Mouse (Mus musculus) forebrain, embryonic 10.5 days (tissue): ENCODE results near the gene Limd2. TPM values are rescaled to one million over a fixed set of nuclear protein-coding genes. Genes with fewer than 3 reads are reported as not detected.

ENCODE experiments used
- DNase-seq: peaks from one replicate; pipeline ENCODE4 v3.0.0-alpha.2; 2017; ENCODE audit warnings: low spot score; ENCODE audit errors: extremely low spot score
- H3K27ac ChIP-seq: fragments of 300-500 bp; sonication (generic); 2 replicates; pipeline ENCODE4 v1.5.1; 2016; ENCODE audit warnings: mild to moderate bottlenecking
- H3K27me3 ChIP-seq: fragments of 300-500 bp; sonication (generic); 2 replicates; pipeline ENCODE4 v1.6.1; 2016; ENCODE audit warnings: mild to moderate bottlenecking; ENCODE audit not compliant: poor library complexity, severe bottlenecking
- H3K36me3 ChIP-seq: fragments of 300-500 bp; sonication (generic); replicated peaks from 2 replicates; pipeline ENCODE4 v1.6.1; 2016; ENCODE audit warnings: mild to moderate bottlenecking, moderate library complexity
- H3K4me1 ChIP-seq: fragments of 300-500 bp; sonication (generic); 2 replicates; pipeline ENCODE4 v1.6.1; 2016
- H3K4me3 ChIP-seq: fragments of 300-500 bp; sonication (generic); 2 replicates; pipeline ENCODE4 v1.5.1; 2016; ENCODE audit warnings: mild to moderate bottlenecking, moderate library complexity
- H3K9me3 ChIP-seq: fragments of 300-500 bp; sonication (generic); 2 replicates; pipeline ENCODE4 v1.6.1; 2016; ENCODE audit warnings: mild to moderate bottlenecking, moderate library complexity
- WGBS: fragments of 180-500 bp; shearing (Covaris S2); methylation state at CpG from one replicate; pipeline ENCODE4 v1.1.7; 2016; 5-methylcytosine and 5-hydroxymethylcytosine counted together
- polyA plus RNA-seq: library from polyadenylated mRNA; unstranded; fragments of >200 nt; fragmentation: Nextera tagmentation; extraction: Ambion mirVana; gene quantifications from 2 replicates; pipeline ENCODE4 v1.2.1, GENCODE M21; 2016

Limd2 gene
- polyA plus RNA-seq, 1 experiment from 2014 or later = 375 TPM

DNA sequence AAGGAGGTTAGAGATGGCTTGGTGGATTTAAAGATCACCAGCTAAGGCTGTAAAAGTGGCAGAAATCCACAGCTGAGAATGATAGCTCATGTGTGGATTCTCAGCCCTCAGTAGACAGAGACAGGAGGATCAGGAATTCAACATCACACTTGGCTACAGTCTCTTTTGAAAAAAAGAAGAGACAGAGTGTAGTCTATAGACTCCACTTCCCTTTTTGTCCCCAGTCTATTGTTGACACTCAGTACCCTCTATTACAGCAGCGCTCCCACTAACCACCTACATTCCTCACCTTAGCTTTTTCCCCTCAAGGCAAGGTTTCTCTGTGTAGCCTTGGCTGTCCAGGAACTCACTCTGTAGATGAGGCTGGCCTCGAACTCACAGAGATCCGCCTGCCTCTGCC, 31.1 kb upstream of the Limd2 start:
- 95% methylated on average over 3 of the region's 3 CpGs for WGBS
- Histone ChIP-seq H3K27ac (no peak overlapping the region), H3K9me3 (no peaks in the 10 kb centered on the region), H3K4me3 (no peak overlapping the region; the same call in 1 of the 2 replicates), H3K27me3 (no peaks in the 10 kb centered on the region), H3K4me1 (peaks cover 21% of the 10 kb centered on the region), H3K36me3 (peaks cover 8% of the 10 kb centered on the region)
- DNase-seq = no peak

DNA sequence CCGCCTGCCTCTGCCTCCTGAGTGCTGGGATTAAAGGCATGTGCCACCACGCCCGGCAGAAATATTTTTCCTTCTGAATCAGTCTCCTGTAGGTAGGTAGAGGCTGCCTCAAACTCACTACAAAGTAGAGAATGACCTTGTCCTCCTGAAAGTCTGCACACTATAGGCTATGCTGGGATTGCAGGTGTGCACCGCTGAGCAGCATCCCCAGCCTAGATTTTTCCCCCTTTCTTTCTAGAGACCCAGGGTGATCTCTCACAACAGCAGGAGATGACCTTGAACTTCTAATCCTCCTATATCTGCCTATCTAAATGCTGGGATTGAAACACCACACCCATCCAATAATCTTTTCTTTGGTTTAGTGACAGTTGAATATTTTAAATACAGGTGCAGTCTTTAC, 26.7 kb upstream of the Limd2 start:
- Histone ChIP-seq H3K4me1 (peaks cover 5% of the 10 kb centered on the region), H3K27me3 (no peaks in the 10 kb centered on the region), H3K4me3 (no peak overlapping the region), H3K27ac (no peak overlapping the region), H3K9me3 (no peaks in the 10 kb centered on the region), H3K36me3 (peaks cover 25% of the 10 kb centered on the region)
- 92% methylated on average over 4 of the region's 4 CpGs for WGBS
- DNase-seq = no peak

DNA sequence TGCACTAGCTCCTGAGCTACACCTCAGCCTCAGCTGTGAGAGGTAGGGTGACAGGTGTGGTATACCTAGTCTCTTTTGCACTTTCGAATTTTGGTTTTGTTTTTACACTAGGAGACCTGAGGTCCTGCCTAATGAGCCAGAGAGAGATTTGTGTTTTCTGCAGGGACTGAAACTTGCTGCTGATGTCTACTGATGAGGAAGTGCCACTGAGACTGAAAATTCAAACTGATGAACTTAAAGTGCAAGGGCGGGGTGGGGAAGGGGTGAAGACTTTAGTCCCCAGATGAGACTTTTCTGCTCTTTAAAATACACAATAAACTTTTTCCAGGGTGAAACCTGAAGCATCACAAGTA, 19.8 kb upstream of the Limd2 start:
- 86% methylated on average over 2 of the region's 2 CpGs for WGBS

DNA sequence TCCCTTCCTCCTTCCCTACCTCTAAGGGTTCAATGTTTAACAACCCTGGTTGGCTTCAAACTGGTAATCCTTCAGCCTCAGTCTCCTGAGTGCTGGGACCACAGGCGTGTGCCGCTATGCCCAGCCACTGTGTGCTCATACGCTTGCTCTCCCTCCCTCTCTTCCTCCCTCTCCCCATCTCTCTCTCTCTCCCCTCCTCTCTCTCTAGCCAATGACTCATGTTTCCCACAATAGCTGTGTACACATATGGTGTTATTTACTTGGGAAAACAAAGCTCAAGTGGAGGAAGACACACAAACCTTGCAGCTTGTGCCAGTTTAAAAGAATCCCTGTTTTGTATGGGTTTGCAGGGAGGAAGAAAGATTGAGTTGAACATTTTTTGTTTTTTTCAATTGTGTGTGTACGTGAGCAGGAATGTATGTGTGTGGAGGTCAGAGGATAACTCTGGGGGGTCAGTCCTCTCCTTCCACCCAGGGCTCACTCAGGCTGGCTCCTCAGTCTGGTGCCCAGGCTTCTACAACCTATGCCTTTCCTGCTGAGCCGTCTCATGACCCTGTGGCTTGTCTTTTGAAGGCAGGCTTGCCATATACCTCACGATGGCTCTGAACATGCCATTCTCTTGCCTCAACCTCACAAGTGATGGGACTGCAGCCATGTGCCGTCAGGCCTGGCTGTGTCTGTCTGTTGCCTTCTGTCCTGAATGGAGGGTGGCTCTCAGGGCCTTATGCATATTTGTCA, 19.2 kb upstream of the Limd2 start:
- no peak overlapping the region for H3K4me3 ChIP-seq
- WGBS = 63% methylated on average over 7 of the region's 7 CpGs
- 0 out of 2 replicates have a peak, but pooled peaks cover 4% of the 10 kb centered on the region for H3K4me1 ChIP-seq
- peaks cover 25% of the 10 kb centered on the region for H3K36me3 ChIP-seq
- no peak overlapping the region for H3K27ac ChIP-seq
- DNase-seq = no peak
- H3K27me3 ChIP-seq = no peaks in the 10 kb centered on the region
- no peaks in the 10 kb centered on the region for H3K9me3 ChIP-seq

More for the DNA sequence above, 19.8 kb upstream of the Limd2 start:
- no peak overlapping the region for H3K27ac ChIP-seq
- 0 out of 2 replicates have a peak, but pooled peaks cover 4% of the 10 kb centered on the region for H3K4me1 ChIP-seq
- no peaks in the 10 kb centered on the region for H3K27me3 ChIP-seq
- no peak for DNase-seq
- no peaks in the 10 kb centered on the region for H3K9me3 ChIP-seq
- H3K36me3 ChIP-seq = peaks cover 29% of the 10 kb centered on the region
- no peak overlapping the region for H3K4me3 ChIP-seq

DNA sequence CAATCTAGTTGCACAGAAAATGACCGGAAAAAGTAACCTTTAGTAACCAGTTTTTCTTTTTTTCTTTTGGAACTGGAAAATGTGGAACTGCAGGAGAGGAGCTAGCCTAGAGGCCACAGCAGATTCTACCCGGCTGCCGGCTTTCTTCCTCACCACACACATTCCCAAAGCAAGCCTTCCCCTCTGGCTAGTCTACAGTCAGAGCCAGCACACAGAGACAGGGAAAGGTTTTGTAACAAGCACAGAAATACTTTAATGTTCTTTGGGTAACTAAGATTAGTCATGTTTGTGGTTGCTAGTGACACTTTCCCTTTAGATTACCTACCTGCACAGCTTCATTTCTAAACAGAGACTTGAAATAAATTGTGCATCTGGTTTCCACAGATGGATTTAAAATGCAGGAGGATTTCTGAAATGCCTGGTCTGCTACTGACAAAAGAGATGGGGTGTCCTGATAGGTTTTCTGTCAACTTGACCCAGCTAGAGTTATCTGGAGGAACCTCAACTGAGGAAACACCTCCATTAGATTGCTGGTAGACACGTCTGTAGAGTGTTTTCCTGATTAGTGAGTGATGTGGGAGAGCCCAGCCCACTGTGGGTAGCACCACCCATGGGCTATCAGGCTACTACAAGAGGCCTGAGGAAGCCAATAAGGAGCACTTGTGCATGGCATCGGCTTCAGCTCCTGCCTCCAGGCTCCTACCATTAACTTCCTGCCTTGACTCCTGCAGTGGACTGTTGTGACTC, 17.5 kb upstream of the Limd2 start:
- H3K9me3 ChIP-seq = no peaks in the 10 kb centered on the region
- DNase-seq = no peak
- H3K4me1 ChIP-seq = 0 out of 2 replicates have a peak, but pooled peaks cover 4% of the 10 kb centered on the region
- H3K36me3 ChIP-seq = peaks cover 20% of the 10 kb centered on the region
- no peak overlapping the region for H3K4me3 ChIP-seq
- no peak overlapping the region for H3K27ac ChIP-seq
- H3K27me3 ChIP-seq = no peaks in the 10 kb centered on the region
- 82% methylated on average over 5 of the region's 5 CpGs for WGBS

DNA sequence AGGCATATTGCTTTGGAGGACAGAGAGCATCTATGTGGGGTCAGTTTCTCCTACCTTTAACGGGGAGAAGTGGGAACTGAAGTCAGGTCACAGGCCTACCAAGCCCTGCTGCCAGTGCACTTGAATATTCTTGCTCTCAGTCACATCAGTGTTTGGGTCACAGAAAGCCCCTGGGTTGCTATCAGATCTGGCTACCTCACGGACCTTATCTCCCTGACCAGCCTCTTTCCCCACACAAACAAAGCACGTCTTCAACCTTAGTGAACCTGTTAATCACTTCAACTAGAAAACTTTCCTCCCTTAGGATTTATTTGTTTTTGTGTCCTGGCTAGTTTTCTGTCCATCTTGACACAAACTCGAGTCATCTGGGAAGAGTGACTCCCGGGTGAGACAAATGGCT, 15.7 kb upstream of the Limd2 start:
- no peaks in the 10 kb centered on the region for H3K27me3 ChIP-seq
- WGBS = 87% methylated on average over 5 of the region's 5 CpGs
- no peak overlapping the region for H3K4me3 ChIP-seq
- H3K9me3 ChIP-seq = no peaks in the 10 kb centered on the region
- 0 out of 2 replicates have a peak, but pooled peaks cover 4% of the 10 kb centered on the region for H3K4me1 ChIP-seq
- no peak for DNase-seq
- H3K36me3 ChIP-seq = peaks cover 23% of the 10 kb centered on the region
- no peak overlapping the region for H3K27ac ChIP-seq

DNA sequence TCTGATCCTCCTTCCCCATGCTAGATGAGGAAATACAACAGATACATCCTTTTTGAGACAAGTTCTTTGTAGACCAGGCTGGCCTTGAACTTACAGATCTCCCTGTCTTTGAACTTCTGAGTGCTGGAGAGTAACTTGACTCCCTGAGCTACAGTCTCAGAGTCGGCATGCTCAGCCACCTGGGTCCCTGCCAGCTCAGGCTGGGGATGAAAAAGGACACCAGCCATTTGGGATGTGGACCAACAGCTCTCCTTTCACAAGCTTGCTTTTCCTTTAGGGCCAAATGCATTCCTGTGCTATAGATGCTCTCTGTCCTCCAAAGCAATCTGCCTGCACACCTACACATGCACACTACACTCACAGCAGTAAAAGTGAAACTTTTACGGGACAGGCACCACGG, 14.4 kb upstream of the Limd2 start:
- H3K27ac ChIP-seq = no peak overlapping the region
- H3K4me1 ChIP-seq = 0 out of 2 replicates have a peak, but pooled peaks cover 4% of the 10 kb centered on the region
- H3K4me3 ChIP-seq = no peak overlapping the region
- H3K9me3 ChIP-seq = no peaks in the 10 kb centered on the region
- 78% methylated on average over 3 of the region's 3 CpGs for WGBS
- no peaks in the 10 kb centered on the region for H3K27me3 ChIP-seq
- no peak for DNase-seq
- peaks cover 29% of the 10 kb centered on the region for H3K36me3 ChIP-seq

DNA sequence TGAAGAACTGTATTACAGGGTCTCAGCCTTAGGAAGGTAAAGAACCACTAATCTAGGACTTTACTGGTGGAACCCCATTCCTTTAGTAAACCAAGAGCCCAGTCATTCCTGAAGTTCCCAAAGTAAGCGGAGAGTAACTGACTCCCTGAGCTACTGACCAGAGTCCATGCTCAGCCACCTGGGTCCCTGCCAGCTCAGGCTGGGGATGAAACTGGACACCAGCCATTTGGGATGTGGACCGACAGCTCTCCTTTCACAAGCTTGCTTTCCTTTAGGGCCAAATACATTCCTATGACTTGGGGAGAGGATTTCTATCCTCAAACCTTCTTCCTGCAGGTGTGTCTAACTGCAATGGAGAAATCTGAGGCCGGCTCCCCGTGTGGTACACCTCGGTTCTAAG, 13.7 kb upstream of the Limd2 start:
- H3K27ac ChIP-seq = no peak overlapping the region
- WGBS = 88% methylated on average over 5 of the region's 5 CpGs
- no peaks in the 10 kb centered on the region for H3K9me3 ChIP-seq
- H3K27me3 ChIP-seq = no peaks in the 10 kb centered on the region
- no peak for DNase-seq
- H3K36me3 ChIP-seq = peaks cover 33% of the 10 kb centered on the region
- no peaks in the 10 kb centered on the region for H3K4me1 ChIP-seq
- no peak overlapping the region for H3K4me3 ChIP-seq

DNA sequence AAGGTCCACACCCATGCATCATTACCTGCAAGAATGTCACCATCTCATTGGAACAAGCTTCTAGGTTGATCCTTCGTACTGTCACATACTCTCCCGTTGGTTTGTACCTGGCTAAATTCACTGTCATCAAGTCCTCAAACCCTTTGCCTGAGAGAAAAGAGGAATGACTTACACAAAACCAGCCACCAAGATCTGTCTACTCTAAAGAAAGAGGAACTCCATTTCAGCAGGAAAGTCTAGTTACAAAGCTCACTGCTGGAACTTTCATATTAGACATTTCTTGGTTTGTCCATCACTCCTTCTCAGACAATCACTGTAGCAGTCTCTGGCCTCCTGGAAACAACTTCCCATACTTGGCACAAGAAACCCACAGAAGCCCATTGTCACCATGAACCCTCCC, 12.6 kb upstream of the Limd2 start:
- H3K4me3 ChIP-seq = no peak overlapping the region
- no peak for DNase-seq
- H3K27me3 ChIP-seq = no peaks in the 10 kb centered on the region
- peaks cover 37% of the 10 kb centered on the region for H3K36me3 ChIP-seq
- H3K4me1 ChIP-seq = no peaks in the 10 kb centered on the region
- no peak overlapping the region for H3K27ac ChIP-seq
- 96% methylated on average over 2 of the region's 2 CpGs for WGBS
- no peaks in the 10 kb centered on the region for H3K9me3 ChIP-seq

DNA sequence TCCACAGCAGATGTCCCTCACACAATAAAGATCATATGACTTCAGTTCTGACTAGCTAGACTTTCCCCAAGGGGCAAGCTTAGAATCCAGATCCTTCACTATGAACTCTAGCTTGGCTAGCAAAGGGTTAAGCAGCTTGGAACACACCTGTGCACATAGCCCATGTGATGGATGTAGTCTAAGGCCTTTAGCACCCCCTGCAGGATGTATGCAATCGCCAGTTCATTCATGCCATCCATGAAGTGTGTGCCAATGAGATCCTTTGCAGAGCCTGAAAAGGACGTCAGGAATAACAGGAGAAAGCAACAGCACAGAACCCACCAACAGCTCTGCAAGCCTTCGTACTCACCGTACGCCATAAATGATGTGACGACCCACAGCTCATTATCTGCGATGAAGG, 10.1 kb upstream of the Limd2 start:
- no peak for DNase-seq
- Histone ChIP-seq H3K4me1 (no peaks in the 10 kb centered on the region), H3K27ac (no peak overlapping the region), H3K9me3 (no peaks in the 10 kb centered on the region), H3K4me3 (no peak overlapping the region), H3K36me3 (peaks cover 62% of the 10 kb centered on the region), H3K27me3 (no peaks in the 10 kb centered on the region)
- 78% methylated on average over 7 of the region's 7 CpGs for WGBS

DNA sequence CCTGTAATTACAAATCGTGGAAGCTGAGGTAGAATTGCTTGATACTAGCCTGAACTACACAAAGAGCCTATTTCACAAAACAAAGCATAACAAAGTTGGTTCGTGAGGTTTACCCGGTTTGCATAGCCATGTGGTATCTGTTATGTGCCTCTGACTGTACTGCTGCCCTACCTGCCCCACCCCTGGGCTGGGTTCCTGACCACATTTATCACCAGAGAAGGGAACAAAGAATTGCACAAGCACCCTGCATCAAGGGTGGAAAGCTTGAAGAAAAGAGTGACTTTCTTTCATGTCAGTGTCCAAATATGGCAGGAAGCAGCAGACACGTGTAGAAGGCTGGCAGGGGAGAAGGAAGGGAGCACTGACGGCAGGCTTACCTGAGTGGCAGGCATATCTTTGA, 6.8 kb upstream of the Limd2 start:
- Histone ChIP-seq H3K9me3 (no peaks in the 10 kb centered on the region), H3K36me3 (peaks cover 82% of the 10 kb centered on the region), H3K27ac (no peak overlapping the region), H3K4me1 (no peaks in the 10 kb centered on the region; the same call in 1 of the 2 replicates), H3K4me3 (no peak overlapping the region), H3K27me3 (no peaks in the 10 kb centered on the region)
- no peak for DNase-seq
- WGBS = 86% methylated on average over 5 of the region's 5 CpGs

DNA sequence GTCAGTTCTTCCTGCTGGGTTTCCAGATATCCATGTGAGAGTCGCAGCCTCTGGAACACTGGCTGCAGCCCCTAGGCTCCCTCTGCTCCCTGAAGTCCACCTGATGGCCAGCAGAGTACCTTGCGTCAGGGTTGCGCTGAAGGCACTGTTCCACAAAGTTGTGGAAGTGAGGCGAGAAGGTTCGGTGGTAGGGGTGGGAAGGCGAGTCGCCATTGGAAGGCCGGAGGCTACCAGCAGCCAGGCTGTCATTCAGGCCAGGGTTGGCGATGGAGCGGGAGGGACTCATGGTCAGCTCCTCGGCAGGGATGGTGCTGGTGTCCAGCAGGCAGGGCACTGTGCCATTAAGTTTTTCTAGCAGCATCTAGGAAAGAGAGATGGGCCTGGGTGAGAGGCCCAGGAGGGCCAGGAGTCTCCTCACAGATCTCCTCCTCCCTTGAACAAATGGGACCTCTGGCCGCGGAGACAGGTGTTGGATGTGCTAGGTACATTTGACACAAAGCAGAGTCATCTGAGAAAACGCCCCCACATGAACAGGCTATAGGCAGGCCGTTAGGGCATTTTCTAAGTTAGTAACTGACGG, 4.0 kb upstream of the Limd2 start:
- Histone ChIP-seq H3K27me3 (no peaks in the 10 kb centered on the region), H3K4me1 (peaks cover 16% of the 10 kb centered on the region), H3K9me3 (no peaks in the 10 kb centered on the region), H3K4me3 (no peak overlapping the region), H3K36me3 (peaks cover 68% of the 10 kb centered on the region), H3K27ac (no peak overlapping the region)
- WGBS = 91% methylated on average over 16 of the region's 16 CpGs
- DNase-seq = no peak

DNA sequence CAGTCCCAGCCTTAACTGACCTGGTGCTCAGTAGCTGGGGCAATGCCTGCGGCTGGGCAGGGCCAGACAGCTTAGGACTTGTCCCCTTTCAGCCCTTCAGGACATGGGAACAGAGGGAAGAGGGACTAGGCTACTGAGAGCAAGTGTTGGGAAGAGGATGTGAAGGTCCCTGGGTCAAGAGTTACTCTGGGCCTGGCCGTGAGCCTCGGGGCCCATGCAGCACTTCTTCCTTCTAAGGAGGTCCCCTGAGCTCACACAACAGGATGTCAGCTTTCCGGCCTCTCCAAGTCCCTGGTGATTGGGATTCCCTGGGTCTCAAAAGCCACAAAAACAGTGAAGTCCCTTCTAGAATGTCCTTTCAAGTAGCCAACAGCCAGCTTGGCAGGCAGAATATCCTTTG, 2.9 kb upstream of the Limd2 start:
- peaks cover 28% of the 10 kb centered on the region for H3K4me1 ChIP-seq
- H3K36me3 ChIP-seq = peaks cover 69% of the 10 kb centered on the region
- no peak for DNase-seq
- peak overlapping the region; percentile 51; the same call in 1 of the 2 replicates for H3K27ac ChIP-seq
- H3K27me3 ChIP-seq = no peaks in the 10 kb centered on the region
- H3K9me3 ChIP-seq = no peaks in the 10 kb centered on the region
- WGBS = 94% methylated on average over 4 of the region's 4 CpGs
- no peak overlapping the region for H3K4me3 ChIP-seq
